Mouse (Mus musculus): ENCODE data around the gene Gm10337.

DNA sequence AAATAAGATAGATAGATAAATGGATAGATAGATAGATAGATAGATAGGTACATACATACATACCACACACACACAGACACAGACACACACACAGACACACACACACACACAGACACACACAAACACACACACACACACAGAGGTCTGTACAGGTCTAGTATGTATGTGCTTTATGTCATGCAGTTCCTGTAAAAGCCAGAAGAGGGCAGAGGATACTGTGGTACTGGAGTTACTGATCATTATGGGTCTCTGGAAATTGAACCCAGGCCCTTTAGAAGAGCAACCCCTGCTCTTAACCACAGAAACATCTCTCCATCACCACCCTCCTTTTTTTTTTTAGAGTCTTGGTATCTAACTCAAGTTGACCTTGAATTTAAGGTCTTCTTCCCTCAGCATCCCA is 39.9 kb upstream of the Gm10337 start:
- TF ChIP-seq CTCF (IDR thresholded peaks at IDR 0.05 in 2 of 3, conservative IDR thresholded peaks at IDR 0.05 in 1 of 3; ENCODE audit: control insufficient read depth in 1 of 3, insufficient read depth in 1 of 3, low read depth in 2 of 3, low read length in 3 of 3, poor library complexity in 1 of 3, severe bottlenecking in 1 of 3) (peak; percentile 10 to 71 (median 71); a peak in 4 of 6 replicates), POLR2A (IDR thresholded peaks at IDR 0.05; ENCODE audit: control insufficient read depth in 1 of 2, insufficient read depth in 1 of 2, low read depth in 1 of 2, low read length in 2 of 2, poor library complexity in 1 of 2) (no peak), ETS1 (IDR thresholded peaks at IDR 0.05; ENCODE audit: low read depth, low read length) (no peak), RAD21 (IDR thresholded peaks at IDR 0.05; ENCODE audit: low read depth, low read length) (peak; percentile 69), MAFK (IDR thresholded peaks at IDR 0.05; ENCODE audit: borderline replicate concordance, low read depth, low read length) (no peak), USF1 (IDR thresholded peaks at IDR 0.05; ENCODE audit: low read depth, low read length) (no peak), ZNF384 (IDR thresholded peaks at IDR 0.05; ENCODE audit: low read depth, low read length) (no peak), SIN3A (IDR thresholded peaks at IDR 0.05; ENCODE audit: low read length) (no peak), CHD2 (IDR thresholded peaks at IDR 0.05; ENCODE audit: low read length) (no peak)

Data from MEL (cell line).